Mouse (Mus musculus) erythroid progenitor cell, adult 5-6 weeks (primary cell): Measurements from ENCODE around the gene Tmem255a. TPM values are rescaled to one million over a fixed set of nuclear protein-coding genes. Genes with fewer than 3 reads are reported as not detected.

Experiments
- ATAC-seq: replicated peaks from 2 replicates; pipeline ENCODE4 v1.8.0; 2016; ENCODE audit warnings: moderate number of reproducible peaks, mild to moderate bottlenecking, moderate TSS enrichment, inconsistent platforms; ENCODE audit not compliant: poor library complexity, low FRiP score, severe bottlenecking
- total RNA-seq, 2 experiments: library from RNA; stranded (forward) in 1 of 2; stranded (reverse) in 1 of 2; fragments of 150-400 nt in 1 of 2; fragments of 186-747, 209-891 nt in 1 of 2; gene quantifications; 2 replicates each; pipeline versions ENCODE4 v1.2.3 to v1.2.4; 2015 to 2017; ENCODE audit warnings: low replicate concordance in 2 of 2

The Tmem255a gene
- not detected in 2 replicates for total RNA-seq (2015; ENCODE audit: low replicate concordance)
- 0.91 TPM in 1 of 2 replicates, not detected in the other for total RNA-seq (2017; ENCODE audit: low replicate concordance)

- ATAC-seq, result no peak
Measured at GRCm38 (mm10) chrX:38251851-38252571, at the start of gene Tmem255a. TSS of gene Tmem255a (minus strand) at chrX:38252439.

- no peak for ATAC-seq
Measured at GRCm38 (mm10) chrX:38259610-38260009, 7.4 kb upstream of the Tmem255a start.

GRCm38 (mm10) chrX:38250352-38250950 is 1.8 kb downstream of the Tmem255a start:
- no peak for ATAC-seq

GRCm38 (mm10) chrX:38249640-38250351 is 2.4 kb downstream of the Tmem255a start:
- ATAC-seq, result no peak

- no peak for ATAC-seq
Measured at GRCm38 (mm10) chrX:38247601-38248000, 4.6 kb downstream of the Tmem255a start.

GRCm38 (mm10) chrX:38247108-38247507 is 5.1 kb downstream of the Tmem255a start:
- no peak for ATAC-seq

- ATAC-seq, result no peak
Measured at GRCm38 (mm10) chrX:38237731-38238130, 14.5 kb downstream of the Tmem255a start.

- no peak for ATAC-seq
Measured at GRCm38 (mm10) chrX:38229888-38230287, 22.4 kb downstream of the Tmem255a start.

- no peak for ATAC-seq
Measured at GRCm38 (mm10) chrX:38222757-38223156, 29.5 kb downstream of the Tmem255a start.

- ATAC-seq, result no peak
Measured at GRCm38 (mm10) chrX:38217676-38217991, 34.6 kb downstream of the Tmem255a start.

- ATAC-seq, result no peak
Measured at GRCm38 (mm10) chrX:38216986-38217675, 35.1 kb downstream of the Tmem255a start.

GRCm38 (mm10) chrX:38207392-38207791 is 44.8 kb downstream of the Tmem255a start:
- ATAC-seq, result no peak

- ATAC-seq, result no peak
Measured at GRCm38 (mm10) chrX:38201816-38202215, 50.4 kb downstream of the Tmem255a start.

GRCm38 (mm10) chrX:38190458-38190764 is 61.8 kb downstream of the Tmem255a start:
- no peak for ATAC-seq

- ATAC-seq, result peak; percentile 98
Measured at GRCm38 (mm10) chrX:38189552-38190457, 62.4 kb downstream of the Tmem255a start, which contains the start of gene Zbtb33. TSS of gene Zbtb33 (plus strand) at chrX:38189793.

- no peak for ATAC-seq
Measured at GRCm38 (mm10) chrX:38185520-38185919, 66.7 kb downstream of the Tmem255a start.

GRCm38 (mm10) chrX:38181608-38182258 is 70.5 kb downstream of the Tmem255a start:
- ATAC-seq, result 0 out of 2 replicates have a peak, but pooled peaks have one; percentile 42

GRCm38 (mm10) chrX:38180656-38181607 is 71.3 kb downstream of the Tmem255a start:
- no peak for ATAC-seq
